Mouse (Mus musculus) heart, adult 18-20 months (tissue): ENCODE results near the gene Gga1. TPM values are rescaled to one million over a fixed set of nuclear protein-coding genes. Genes with fewer than 3 reads are reported as not detected.

Source experiments
- DNase-seq, 2 experiments: peaks; one replicate each; pipeline ENCODE4 v3.0.0; 2021 to 2022; ENCODE audit warnings: mixed read lengths in 1 of 2
- microRNA-seq, 2 experiments: library from miRNA; unstranded; fragments of <30 nt; microRNA quantifications; one replicate each; pipeline ENCODE4 v1.2.0; 2022
- total RNA-seq, 2 experiments: library from RNA; stranded (reverse); gene quantifications; 2 replicates each; pipeline ENCODE4 v1.2.3; 2021

Gene Gga1
- total RNA-seq, 2 experiments from 2014 or later: 40.3 to 45.2 TPM

GRCm38 (mm10) chr15:78937311-78937710 is 60.3 kb downstream of the Gga1 start:
- DNase-seq: no peak

DNA sequence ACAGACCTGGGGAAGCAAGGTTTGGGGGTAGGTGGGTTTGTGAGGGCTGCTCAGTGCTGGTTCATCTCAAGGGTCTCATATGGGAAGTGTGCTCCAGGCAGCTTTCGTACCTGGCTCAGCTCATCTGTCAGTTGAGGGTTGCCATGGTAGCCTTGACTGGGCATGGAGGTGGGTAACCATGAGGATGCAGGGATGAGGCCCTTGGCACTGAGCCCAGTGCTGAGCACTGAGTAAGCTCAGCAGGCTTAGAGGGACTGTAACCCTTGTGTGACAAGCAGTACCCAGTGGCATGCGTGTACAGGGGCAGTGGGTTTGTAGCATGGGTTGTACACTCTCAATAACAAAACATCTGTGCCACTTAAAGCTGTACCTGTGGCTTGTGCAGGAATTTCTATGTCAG is 61.0 kb downstream of the Gga1 start:
- no peak for DNase-seq

GRCm38 (mm10) chr15:78940325-78940724 is 63.3 kb downstream of the Gga1 start:
- no peak for DNase-seq

DNA sequence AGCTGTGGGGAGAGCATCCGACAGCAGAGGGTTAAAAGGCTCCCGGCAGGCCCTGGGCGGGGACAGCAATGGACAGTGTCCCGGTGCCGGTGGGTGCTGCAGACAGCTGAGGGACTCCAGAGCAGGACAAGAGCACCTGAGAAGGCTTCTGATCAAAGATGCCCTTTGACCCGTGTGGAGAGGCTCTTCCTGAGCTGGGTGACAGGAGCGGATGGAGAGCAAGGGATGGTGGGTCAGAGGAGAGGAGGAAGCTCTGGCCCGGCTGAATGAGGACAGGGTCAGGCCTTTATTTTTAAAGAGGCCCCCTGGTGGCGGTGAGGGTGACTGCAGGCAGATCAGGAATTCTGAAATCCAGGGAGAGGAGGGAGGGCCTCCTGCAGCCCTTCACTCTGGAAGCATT is 65.7 kb downstream of the Gga1 start:
- DNase-seq: peak; percentile 81 to 93

Small RNAs within 50 kb of the gene (microRNA-seq; reads per million reads assigned to microRNA genes)
- gene Mir6955: 0 to 0.54 reads per million in 2 experiments

Other genes with a start within 250 kb of the Gga1 start
- gene Elfn2, start 158.4 kb upstream of the Gga1 start, total RNA-seq: 1 to 10 TPM; 1.6 to 2.2 TPM
- gene Mfng, start 103.7 kb upstream of the Gga1 start, total RNA-seq: 10 to 100 TPM; 10.8 to 11.0 TPM
- 10 to 100 TPM; 14.1 to 14.5 TPM for gene Card10, start 74.1 kb upstream of the Gga1 start, total RNA-seq
- 10 to 100 TPM; 26.3 to 27.9 TPM for gene Cdc42ep1, start 34.6 kb upstream of the Gga1 start, total RNA-seq
- not detected for gene Lgals2, start 21.7 kb upstream of the Gga1 start, total RNA-seq
- gene Gm49510, start 22.5 kb downstream of the Gga1 start, total RNA-seq: under 1 TPM; 0.10 to 0.27 TPM
- 1 to 10 TPM; 3.5 to 7.1 TPM for gene Sh3bp1, start 22.6 kb downstream of the Gga1 start, total RNA-seq
- gene Pdxp, start 36.7 kb downstream of the Gga1 start, total RNA-seq: under 1 TPM; 0.62 to 0.64 TPM
- gene Lgals1, start 49.5 kb downstream of the Gga1 start, total RNA-seq: 100 to 1,000 TPM; 185 to 222 TPM
- gene Nol12, start 57.7 kb downstream of the Gga1 start, total RNA-seq: 10 to 100 TPM; 15.7 to 19.1 TPM
- 10 to 100 TPM; 25.5 to 30.2 TPM for gene Triobp, start 70.5 kb downstream of the Gga1 start, total RNA-seq
- 10 to 100 TPM; 62.5 to 70.0 TPM for gene H1f0, start 151.3 kb downstream of the Gga1 start, total RNA-seq
- not detected for gene Galr3, start 164.7 kb downstream of the Gga1 start, total RNA-seq
- 1 to 10 TPM; 7.2 to 8.6 TPM for gene Ankrd54, start 185.7 kb downstream of the Gga1 start, total RNA-seq
- 10 to 100 TPM; 70.4 to 73.8 TPM for gene Eif3l, start 198.0 kb downstream of the Gga1 start, total RNA-seq
- gene Micall1, start 231.7 kb downstream of the Gga1 start, total RNA-seq: 10 to 100 TPM; 38.5 to 44.1 TPM